Mouse (Mus musculus) midbrain, embryonic 11.5 days (tissue): Measurements from ENCODE around the gene Cdc16. TPM values are rescaled to one million over a fixed set of nuclear protein-coding genes. Genes with fewer than 3 reads are reported as not detected.
"Not testable (repeated sequence)": the region's sequence is repeated elsewhere in the genome, so short reads cannot be mapped to it uniquely, and the experiment has no call there.

Experiments
- ATAC-seq: fragments of 200-750 bp; cut with Nextera tagmentation; 2 replicates; pipeline ENCODE4 v1.8.0; 2017; ENCODE audit warnings: moderate TSS enrichment, moderate library complexity; ENCODE audit not compliant: low FRiP score
- DNase-seq: peaks from one replicate; pipeline ENCODE4 v3.0.0; 2015; ENCODE audit warnings: low spot score; ENCODE audit errors: missing footprints
- H3K27ac ChIP-seq: fragments of 300-500 bp; sonication (generic); 2 replicates; pipeline ENCODE4 v1.5.1; 2014; ENCODE audit warnings: low read depth, low read length
- H3K27me3 ChIP-seq: fragments of 300-500 bp; sonication (generic); 2 replicates; pipeline ENCODE4 v1.6.1; 2014; ENCODE audit warnings: mild to moderate bottlenecking, low read length, moderate library complexity, mixed read lengths; ENCODE audit not compliant: control insufficient read depth, insufficient read depth
- H3K36me3 ChIP-seq: fragments of 300-500 bp; sonication (generic); 2 replicates; pipeline ENCODE4 v1.6.1; 2014; ENCODE audit warnings: mild to moderate bottlenecking, low read length, moderate library complexity, mixed read lengths; ENCODE audit not compliant: control insufficient read depth, insufficient read depth
- H3K4me1 ChIP-seq: fragments of 300-500 bp; sonication (generic); 2 replicates; pipeline ENCODE4 v1.6.1; 2014; ENCODE audit warnings: low read length; ENCODE audit not compliant: control insufficient read depth, insufficient read depth
- H3K4me2 ChIP-seq: fragments of 300-500 bp; sonication (generic); 2 replicates; pipeline ENCODE4 v1.6.1; 2014; ENCODE audit warnings: mild to moderate bottlenecking, moderate library complexity
- H3K4me3 ChIP-seq: fragments of 300-500 bp; sonication (generic); 2 replicates; pipeline ENCODE4 v1.5.1; 2014; ENCODE audit warnings: low read depth, low read length
- H3K9ac ChIP-seq: fragments of 300-500 bp; sonication (generic); 2 replicates; pipeline ENCODE4 v1.6.1; 2014; ENCODE audit warnings: low read length
- H3K9me3 ChIP-seq: fragments of 300-500 bp; sonication (generic); 2 replicates; pipeline ENCODE4 v1.6.1; 2016; ENCODE audit warnings: low read length; ENCODE audit not compliant: control insufficient read depth
- WGBS: fragments of 180-500 bp; shearing (Covaris S2); extraction: QIAGEN DNeasy Blood & Tissue Kit; methylation state at CpG from one replicate; pipeline ENCODE4 v1.1.7; 2014; 5-methylcytosine and 5-hydroxymethylcytosine counted together
- polyA plus RNA-seq: library from polyadenylated mRNA; unstranded; fragments of >200 nt; fragmentation: Nextera tagmentation; extraction: Ambion mirVana; gene quantifications from 2 replicates; pipeline ENCODE4 v1.2.1, GENCODE M21; 2014

The Cdc16 gene
- polyA plus RNA-seq, result 250 and 266 TPM in 2 replicates

- peak within 1 kb of the TSS; percentile 94 for H3K9ac ChIP-seq
- no peak within 1 kb of the TSS; the same call in 1 of the 2 replicates for H3K27ac ChIP-seq
- H3K4me3 ChIP-seq, result peak within 1 kb of the TSS; percentile 99
- 9% methylated on average over 40 of the region's 40 CpGs for WGBS
- H3K4me1 ChIP-seq, result peaks cover 7% of the 10 kb centered on the region; the same call in 1 of the 2 replicates
- H3K9me3 ChIP-seq, result no peaks in the 10 kb centered on the region
- peak; percentile 97 for ATAC-seq
- DNase-seq, result peak; percentile 100
- no peaks in the 10 kb centered on the region for H3K27me3 ChIP-seq
- H3K4me2 ChIP-seq, result peak within 1 kb of the TSS; percentile 91
- peaks cover 2% of the 10 kb centered on the region; the same call in 1 of the 2 replicates for H3K36me3 ChIP-seq
Observed at GRCm38 (mm10) chr8:13756982-13757804, at the start of gene Cdc16. Gene Cdc16, plus strand, starts transcription at chr8:13757676.

GRCm38 (mm10) chr8:13708514-13708913, 49.0 kb upstream of the Cdc16 start:
- Histone ChIP-seq H3K4me2 (no peak overlapping the region), H3K27me3 (no peaks in the 10 kb centered on the region), H3K27ac (no peak overlapping the region), H3K4me1 (peaks cover 4% of the 10 kb centered on the region), H3K4me3 (no peak overlapping the region), H3K9ac (no peak overlapping the region), H3K36me3 (no peaks in the 10 kb centered on the region), H3K9me3 (no peaks in the 10 kb centered on the region)
- ATAC-seq (no peak), DNase-seq (no peak)
- 95% methylated on average over 5 of the region's 5 CpGs for WGBS

GRCm38 (mm10) chr8:13718980-13719379, 38.5 kb upstream of the Cdc16 start:
- H3K4me1 ChIP-seq, result no peaks in the 10 kb centered on the region
- no peaks in the 10 kb centered on the region for H3K36me3 ChIP-seq
- ATAC-seq, result no peak
- no peak overlapping the region for H3K9ac ChIP-seq
- H3K27me3 ChIP-seq, result no peaks in the 10 kb centered on the region
- no peak for DNase-seq
- H3K27ac ChIP-seq, result no peak overlapping the region
- no peak overlapping the region for H3K4me3 ChIP-seq
- H3K9me3 ChIP-seq, result no peaks in the 10 kb centered on the region
- no peak overlapping the region for H3K4me2 ChIP-seq
- 93% methylated on average over 8 of the region's 8 CpGs for WGBS

- Histone ChIP-seq H3K36me3 (no peaks in the 10 kb centered on the region), H3K9ac (no peak overlapping the region), H3K27me3 (no peaks in the 10 kb centered on the region), H3K9me3 (no peaks in the 10 kb centered on the region), H3K4me3 (no peak overlapping the region), H3K4me1 (no peaks in the 10 kb centered on the region), H3K27ac (no peak overlapping the region), H3K4me2 (no peak overlapping the region)
- ATAC-seq (no peak), DNase-seq (peak; percentile 86)
Observed at GRCm38 (mm10) chr8:13725722-13726121, 31.8 kb upstream of the Cdc16 start.

GRCm38 (mm10) chr8:13727469-13728094, 29.9 kb upstream of the Cdc16 start:
- Histone ChIP-seq H3K27ac (no peak overlapping the region), H3K4me3 (no peak overlapping the region), H3K36me3 (no peaks in the 10 kb centered on the region), H3K4me2 (no peak overlapping the region), H3K9ac (no peak overlapping the region), H3K27me3 (no peaks in the 10 kb centered on the region), H3K9me3 (no peaks in the 10 kb centered on the region), H3K4me1 (no peaks in the 10 kb centered on the region)
- DNase-seq (no peak), ATAC-seq (no peak)
- 80% methylated on average over 10 of the region's 10 CpGs for WGBS

- DNase-seq, result no peak
- no peak overlapping the region for H3K9ac ChIP-seq
- 57% methylated on average over 6 of the region's 6 CpGs for WGBS
- no peaks in the 10 kb centered on the region for H3K36me3 ChIP-seq
- H3K4me3 ChIP-seq, result no peak overlapping the region
- no peak for ATAC-seq
- H3K9me3 ChIP-seq, result no peaks in the 10 kb centered on the region
- no peaks in the 10 kb centered on the region for H3K4me1 ChIP-seq
- no peaks in the 10 kb centered on the region for H3K27me3 ChIP-seq
- no peak overlapping the region for H3K27ac ChIP-seq
- no peak overlapping the region for H3K4me2 ChIP-seq
Observed at GRCm38 (mm10) chr8:13740323-13740770, 17.1 kb upstream of the Cdc16 start.

- WGBS, result 85% methylated on average over 7 of the region's 7 CpGs
- Histone ChIP-seq H3K9ac (no peak overlapping the region), H3K4me3 (no peak overlapping the region), H3K4me1 (no peaks in the 10 kb centered on the region), H3K27ac (no peak overlapping the region), H3K4me2 (no peak overlapping the region), H3K27me3 (no peaks in the 10 kb centered on the region), H3K9me3 (no peaks in the 10 kb centered on the region), H3K36me3 (no peaks in the 10 kb centered on the region)
- no peak for DNase-seq
- ATAC-seq, result no peak
Observed at GRCm38 (mm10) chr8:13740817-13741613, 16.5 kb upstream of the Cdc16 start.

GRCm38 (mm10) chr8:13746212-13746611, 11.3 kb upstream of the Cdc16 start:
- 93% methylated on average over 4 of the region's 6 CpGs for WGBS
- H3K4me1 ChIP-seq, H3K36me3 ChIP-seq, H3K9me3 ChIP-seq, ATAC-seq, H3K9ac ChIP-seq, H3K27me3 ChIP-seq, H3K4me2 ChIP-seq, H3K27ac ChIP-seq, DNase-seq, H3K4me3 ChIP-seq: not testable (repeated sequence)
